Mouse (Mus musculus) heart, adult 9 months (tissue): ENCODE measurements around the gene Fnbp1l.

Source experiments
- DNase-seq, 2 experiments: peaks; one replicate each; pipeline ENCODE4 v3.0.0; 2022; ENCODE audit warnings: low spot score in 2 of 2

Fnbp1l gene

DNA sequence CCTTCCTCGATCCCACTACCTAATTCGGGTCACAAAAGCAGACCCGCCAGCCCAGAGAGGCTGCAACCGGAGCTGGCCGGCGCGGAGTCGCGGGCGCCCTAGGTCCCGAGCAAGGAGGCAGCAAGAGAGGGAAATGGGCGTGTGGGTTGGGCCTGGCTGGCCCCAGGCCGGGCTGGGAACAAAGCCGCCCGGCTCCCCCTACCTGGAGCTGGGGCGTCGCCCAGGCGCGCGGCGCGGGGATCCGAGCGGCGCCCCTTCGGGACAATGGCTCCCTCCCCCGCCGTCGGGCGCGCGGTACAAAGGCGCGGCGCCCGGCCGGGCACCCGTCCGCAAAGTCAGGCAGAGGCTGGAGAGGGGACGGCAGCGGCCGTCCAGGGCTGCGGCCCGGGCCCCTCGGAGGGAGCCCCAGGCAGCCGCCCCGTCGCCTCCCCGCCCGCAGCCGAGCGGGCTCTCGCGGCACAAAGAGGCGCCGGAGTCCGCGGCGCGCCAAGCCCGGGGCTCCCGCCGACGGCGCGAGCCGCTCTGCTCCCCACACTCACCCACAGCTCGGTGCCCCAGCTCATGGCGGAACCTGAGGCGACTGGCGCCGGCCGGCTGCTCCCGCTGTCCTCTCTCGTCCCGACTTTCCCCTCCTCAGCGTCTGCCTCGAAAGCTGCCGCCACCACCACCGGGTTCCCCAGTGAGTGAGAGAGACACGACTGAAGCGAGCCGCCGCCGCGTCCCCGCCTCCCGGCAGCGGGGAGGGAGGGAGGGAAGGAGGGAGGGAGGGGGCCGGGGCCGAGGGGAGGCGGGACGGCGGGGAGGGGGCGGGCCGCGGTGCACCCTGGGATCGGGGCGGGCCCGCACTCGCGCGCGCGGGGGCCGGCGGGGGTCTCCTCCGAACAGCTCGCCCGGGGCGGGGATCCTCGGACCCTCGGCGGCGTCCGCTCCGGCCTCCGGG lies at the start of gene Fnbp1l:
Gene Fnbp1l, minus strand, starts transcription at position 725 of the 940 bp plus-strand sequence.
- DNase-seq = peak; percentile 61 to 70

DNA sequence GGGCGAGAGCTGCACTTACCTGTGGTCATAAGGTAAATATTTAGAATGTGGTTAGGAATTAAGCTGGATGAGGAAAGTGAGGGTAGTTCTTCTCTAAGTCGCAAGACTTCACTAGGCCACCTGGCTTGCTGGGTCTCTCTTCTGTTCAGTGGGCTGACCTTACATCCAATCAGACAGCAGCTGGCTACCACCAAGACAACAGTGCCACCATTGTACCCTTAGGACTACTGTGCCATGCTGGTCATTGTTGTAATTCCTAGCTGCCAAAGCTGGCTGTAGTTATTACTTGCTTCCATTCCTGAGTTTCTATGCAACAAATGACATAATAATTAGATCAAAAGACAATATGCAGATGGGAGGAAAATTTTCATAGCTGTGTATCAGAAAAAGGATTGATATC lies 41.3 kb upstream of the Fnbp1l start:
- no peak for DNase-seq

DNA sequence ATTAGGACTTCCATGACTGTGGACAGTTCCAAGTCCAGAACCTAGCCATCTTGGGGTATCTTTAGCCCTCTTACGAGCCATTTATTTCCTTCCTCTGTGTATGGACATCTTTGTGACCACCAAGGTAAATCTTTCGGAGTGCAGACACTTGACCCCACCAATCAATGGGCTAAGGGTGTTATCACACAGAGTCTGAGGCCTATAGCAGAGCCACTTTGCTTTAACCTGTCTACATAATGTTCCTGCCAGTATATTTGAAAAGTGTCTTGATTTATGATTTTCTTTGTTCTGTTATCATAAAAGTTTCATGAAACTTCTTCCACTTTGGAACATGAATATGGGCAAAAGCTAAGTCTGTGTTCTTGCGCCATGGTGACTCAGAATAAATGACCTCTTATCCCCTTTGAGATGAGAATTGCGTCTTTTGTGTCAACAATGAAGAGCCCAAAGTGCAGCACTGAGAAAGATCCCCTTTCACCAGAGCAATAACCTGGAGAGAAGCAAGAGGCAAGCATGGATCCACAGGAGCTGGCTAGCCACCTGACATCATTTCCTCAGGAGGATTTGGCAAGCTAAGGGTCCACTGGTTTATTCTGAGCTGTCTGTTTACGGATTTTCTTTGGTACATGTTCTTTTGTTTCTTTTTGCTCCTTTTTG lies 39.9 kb upstream of the Fnbp1l start:
- DNase-seq = no peak

DNA sequence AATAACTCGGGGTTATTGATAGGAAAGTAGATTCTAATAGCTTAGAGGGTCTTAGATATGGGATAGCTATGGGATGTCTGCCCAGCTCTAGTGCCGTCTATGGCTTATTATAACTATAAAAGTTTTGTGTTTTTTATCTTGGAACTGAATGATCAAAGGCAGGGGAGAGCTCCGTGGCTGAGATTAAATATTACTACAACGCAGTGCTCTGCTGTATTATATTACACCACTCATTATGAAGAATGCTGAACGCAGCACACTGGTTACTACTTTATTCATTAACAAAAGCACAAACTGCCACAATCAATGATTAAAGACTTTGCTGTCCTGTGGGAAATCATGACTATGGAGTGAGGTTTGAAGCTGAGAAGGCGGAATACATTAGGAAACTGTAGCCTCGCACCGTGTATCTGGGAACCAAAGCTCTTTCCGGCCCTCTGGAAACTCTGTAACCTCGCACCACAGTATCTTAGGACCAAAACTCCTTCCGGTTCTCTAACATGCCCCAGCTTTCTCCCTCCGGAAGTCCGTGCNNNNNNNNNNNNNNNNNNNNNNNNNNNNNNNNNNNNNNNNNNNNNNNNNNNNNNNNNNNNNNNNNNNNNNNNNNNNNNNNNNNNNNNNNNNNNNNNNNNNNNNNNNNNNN lies 27.8 kb upstream of the Fnbp1l start:
- DNase-seq = no peak

DNA sequence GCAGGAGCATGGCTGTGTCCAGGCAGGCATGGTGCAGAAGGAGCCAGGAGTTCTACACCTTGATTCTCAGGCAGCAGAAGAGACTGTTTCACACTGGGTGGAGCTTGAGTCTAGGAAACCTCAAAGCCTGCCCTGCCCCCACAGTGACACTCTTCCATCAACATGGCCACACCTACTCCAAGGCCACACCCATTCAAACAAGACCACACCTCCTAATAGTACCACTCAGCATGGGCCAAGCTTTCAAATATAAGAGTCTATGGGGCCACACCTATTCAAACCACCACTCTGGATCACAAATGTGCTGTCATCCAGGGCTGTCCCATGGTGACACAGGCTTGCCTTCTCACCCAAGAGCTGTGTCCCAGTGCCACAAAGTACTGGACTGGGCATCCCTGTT lies 20.8 kb upstream of the Fnbp1l start:
- no peak for DNase-seq

DNA sequence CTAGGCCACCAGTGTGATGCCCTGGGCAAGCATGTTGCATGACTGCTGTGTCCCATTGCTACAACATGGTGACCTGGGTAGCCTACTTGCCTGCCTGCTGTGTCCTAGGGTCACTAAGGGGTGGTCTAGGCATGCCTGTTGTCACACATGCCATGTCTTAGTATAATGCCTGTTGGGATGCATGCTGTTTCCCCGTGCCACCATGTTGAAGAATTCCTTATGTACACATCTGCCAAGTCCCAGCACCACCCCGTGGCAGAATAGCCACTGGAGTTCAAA lies 19.6 kb upstream of the Fnbp1l start:
- no peak for DNase-seq

DNA sequence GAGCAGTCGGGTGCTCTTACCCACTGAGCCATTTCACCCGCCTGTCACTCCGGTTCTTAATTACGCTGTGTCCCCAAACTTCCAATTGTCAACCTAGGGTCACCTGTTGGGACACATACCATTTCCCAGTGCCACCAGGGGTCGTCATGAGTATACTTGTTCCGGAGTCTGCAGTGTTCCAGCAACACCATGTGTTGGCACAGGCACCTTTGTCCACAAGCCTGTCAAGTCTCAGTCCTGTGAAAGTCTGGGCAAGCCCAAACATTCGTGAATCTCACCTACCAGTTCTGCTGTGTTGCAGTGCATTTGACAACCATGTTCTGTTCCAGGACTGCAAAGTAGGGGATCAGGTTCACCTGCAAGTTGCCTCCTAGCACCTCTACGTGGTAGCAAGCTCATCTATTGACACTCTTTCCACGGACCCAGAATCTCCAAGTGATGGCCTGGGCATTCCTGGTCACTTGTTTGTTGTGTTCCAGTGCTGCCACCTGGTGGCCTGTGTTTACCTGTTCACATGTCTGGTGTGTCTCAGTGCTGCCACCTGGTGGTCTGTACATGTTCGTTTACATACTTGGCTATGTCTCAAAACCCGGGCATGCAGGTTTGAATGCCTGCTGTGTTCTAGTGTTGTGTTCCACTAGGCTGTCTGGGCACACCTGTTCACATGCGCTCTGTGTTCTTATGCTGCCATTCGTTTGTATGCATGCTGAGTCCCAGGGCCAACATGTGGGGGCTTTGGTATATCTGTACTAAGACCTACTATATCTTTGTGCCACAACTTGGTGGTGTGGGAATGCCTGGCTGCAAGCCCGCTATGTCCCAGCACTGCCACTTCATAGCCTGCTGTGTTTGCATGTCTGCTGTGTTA lies 19.0 kb upstream of the Fnbp1l start:
- peak; percentile 76 to 94 for DNase-seq

DNA sequence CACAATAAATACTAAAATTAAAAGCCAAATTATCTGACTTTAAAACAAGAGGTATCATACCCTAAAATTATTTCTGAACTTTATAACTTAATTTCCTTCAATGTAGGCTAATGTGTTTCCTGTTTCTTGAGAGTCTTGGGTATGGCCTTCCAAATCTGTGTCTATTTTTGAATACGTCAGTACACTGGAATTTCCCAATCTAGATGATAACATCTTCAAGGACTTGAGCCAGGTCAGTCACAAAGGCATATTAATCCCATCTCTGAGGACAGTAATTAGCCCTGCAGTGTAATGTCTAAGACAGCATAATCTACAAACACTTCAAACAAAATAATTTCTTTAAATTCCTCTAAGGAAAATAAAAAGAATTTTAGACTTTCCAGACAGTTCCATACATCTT lies 17.8 kb upstream of the Fnbp1l start:
- DNase-seq = peak; percentile 26 to 60

DNA sequence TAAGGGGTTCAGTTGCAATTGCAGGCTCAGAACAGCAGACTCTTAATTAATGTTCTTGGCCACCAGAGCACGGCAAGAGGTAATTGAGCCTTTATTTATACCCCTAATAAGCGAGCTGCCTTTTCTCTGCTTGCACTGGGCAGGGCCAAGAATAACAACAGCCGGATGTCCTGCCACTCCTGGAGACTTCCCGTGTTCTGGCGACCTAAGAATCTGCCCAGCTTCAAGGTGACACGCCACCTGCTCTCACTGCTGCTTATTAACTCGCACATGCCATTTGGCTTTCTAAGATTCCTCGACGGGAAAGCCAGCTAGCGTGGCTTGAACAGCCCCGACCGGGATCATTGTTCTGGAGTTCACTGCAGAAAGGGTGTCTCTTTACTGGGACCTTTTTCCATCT lies 15.7 kb upstream of the Fnbp1l start:
- DNase-seq = peak; percentile 45 to 81

DNA sequence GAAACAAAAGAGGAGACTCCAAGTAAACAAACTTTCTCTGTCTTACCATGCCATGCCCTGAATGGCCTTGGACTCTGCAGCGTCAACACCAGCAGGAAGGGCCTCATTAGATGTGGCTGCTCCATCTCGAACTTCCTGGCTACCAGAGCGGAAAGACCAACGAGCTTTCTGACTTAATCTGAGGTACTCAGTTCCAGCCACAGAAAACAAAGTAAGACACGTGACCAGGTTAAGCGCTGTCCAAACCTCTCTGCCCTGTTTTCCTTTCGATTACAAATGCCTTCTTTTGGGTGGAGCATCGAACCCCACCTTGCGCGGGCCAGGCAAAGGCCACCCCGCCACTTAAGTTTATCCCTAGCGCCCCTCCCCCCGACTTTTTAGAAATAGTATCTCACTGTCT lies 10.1 kb upstream of the Fnbp1l start:
- DNase-seq = peak; percentile 54 to 67

DNA sequence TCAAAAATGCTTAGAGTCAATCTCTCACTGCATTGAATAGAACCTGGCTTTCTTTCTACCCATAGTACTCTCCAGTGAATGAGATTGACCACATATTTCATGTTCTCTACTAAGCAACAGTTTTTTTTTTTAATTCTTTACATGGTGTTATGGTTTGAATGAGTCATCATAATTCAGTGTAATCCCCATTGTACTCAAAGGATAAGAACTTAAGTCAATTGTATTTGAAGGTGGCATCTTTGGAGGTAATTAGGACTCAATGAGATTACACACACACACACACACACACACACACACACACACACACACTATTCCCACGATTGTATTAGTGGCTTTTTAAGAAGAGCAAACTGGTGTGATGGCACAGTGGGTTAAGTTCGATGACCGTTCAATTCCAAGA lies 9.4 kb upstream of the Fnbp1l start:
- DNase-seq = no peak

DNA sequence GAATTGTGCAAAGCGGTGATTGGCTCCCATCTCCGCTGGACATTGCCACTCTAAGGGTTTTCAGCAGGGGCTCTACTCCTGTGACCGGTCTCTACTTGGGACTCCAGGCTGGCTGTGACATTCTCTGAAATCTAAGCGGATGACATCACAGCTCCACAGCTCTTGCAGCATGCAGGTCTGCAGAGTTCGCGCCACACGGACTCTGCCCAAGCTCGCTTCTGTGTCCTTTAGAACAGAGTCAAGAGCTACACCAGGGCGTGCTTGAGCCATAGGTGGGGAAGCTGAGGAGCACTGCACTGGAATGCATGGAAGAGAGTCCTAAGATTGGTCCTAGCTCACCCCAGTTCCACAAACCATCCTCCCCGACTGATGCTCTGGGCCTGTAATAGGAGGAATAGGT lies 9.0 kb upstream of the Fnbp1l start:
- no peak for DNase-seq

DNA sequence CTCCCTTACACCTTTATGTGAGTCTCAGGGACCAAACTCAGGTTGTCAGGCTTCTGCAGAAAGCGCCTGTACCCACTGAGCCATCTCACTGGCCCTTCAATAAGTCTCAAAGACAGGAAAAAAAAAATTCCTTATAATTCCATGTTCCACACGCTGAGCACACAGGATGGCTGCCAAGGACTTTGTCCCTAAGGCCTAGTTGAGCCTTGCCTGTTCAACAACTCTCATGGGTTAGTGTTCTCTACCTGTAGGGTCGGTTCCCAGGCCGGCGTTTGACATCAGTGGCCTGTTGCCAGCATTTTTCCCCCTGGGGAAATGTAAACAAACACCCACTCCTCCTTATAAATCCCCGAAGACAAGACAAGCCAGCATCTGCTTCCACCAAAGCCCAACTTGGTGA lies 8.3 kb upstream of the Fnbp1l start:
- no peak for DNase-seq

DNA sequence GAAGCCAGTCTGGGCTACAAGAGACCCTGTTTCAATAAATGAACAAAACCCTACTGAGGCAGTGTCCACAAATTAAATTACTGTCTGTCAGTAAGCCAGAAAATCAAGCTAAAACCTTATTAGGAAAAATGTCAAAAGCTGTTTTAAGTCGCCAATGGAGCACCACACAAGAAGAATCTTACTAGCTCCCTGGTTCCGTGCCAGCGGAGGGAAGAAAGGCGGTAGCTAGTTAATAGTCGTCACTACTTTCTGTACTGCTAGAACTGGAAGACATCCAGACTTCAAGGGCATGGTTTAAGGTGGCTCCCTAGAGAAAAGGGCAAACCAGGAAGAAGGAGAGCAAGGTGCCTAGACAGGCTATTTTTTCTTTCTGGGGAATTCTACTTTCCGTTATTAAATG lies 5.1 kb upstream of the Fnbp1l start:
- no peak for DNase-seq

DNA sequence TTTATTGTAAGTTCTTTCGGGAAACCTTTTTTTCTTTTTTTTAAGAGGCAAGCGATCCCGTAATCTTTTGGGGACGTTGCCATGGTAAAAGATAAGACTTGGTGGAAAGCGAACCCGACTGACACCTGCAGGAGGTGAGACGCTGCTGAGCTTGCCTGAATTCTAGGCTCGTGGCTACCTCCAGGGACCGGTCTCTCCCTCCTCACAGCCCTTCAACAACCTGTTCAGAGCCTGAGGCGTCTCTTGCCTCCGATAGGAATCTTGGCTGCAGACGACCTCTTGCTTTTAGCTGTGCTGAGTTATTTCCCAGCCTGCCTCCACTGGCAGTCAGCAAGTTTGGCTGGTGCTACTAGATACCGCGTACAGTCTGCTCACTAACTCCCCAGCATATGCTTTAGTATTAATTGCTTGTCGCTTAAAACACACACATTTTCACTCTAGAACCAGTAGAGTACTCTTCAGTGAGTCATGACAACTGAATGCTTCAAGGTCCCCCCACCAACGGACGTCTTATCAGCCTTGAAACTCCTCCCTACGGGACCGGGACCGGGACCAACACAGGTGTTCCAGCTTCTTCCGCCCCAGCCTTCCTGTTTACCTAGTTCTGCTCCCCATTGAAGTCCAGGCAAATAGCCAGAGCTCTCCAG lies 893 bp upstream of the Fnbp1l start:
- DNase-seq = peak; percentile 53 to 72

DNA sequence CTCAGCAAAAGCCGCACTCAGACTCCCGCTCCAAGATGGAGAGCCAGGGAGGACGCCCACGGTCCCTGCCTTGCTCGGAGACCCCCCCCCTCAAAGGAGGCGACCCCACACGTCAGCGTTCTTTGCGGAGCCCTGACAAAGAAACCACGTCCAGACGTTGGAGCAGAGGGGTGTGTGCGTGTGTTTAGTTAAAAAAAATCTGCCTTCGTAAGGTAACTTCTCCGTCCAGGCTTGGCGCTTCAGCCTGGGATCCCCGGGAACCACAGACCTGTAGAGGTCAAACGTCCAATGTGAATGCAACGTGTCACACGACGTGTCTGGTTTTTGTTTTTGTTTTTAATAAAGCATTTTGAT lies 393 bp upstream of the Fnbp1l start:
- peak; percentile 22 to 27 for DNase-seq

DNA sequence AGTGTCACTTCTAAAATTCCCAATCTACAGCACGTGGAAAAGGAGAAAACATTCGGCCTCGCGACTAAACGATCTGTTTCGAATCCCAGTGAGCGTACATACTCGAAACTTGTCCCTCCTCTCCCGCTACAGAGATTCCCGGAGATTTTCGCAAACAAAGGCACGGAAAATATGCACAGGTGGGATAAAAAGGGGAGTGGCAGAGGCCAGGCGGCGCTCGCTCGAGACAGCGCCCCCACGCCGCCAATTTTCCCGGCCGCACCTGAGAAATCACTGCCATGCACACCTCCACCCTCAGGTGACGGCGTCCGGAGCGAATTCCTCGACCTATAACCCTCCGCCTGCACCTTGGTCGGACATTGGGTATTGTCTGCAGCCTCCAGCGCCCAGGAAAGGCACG lies 1.1 kb downstream of the Fnbp1l start:
- no peak for DNase-seq

DNA sequence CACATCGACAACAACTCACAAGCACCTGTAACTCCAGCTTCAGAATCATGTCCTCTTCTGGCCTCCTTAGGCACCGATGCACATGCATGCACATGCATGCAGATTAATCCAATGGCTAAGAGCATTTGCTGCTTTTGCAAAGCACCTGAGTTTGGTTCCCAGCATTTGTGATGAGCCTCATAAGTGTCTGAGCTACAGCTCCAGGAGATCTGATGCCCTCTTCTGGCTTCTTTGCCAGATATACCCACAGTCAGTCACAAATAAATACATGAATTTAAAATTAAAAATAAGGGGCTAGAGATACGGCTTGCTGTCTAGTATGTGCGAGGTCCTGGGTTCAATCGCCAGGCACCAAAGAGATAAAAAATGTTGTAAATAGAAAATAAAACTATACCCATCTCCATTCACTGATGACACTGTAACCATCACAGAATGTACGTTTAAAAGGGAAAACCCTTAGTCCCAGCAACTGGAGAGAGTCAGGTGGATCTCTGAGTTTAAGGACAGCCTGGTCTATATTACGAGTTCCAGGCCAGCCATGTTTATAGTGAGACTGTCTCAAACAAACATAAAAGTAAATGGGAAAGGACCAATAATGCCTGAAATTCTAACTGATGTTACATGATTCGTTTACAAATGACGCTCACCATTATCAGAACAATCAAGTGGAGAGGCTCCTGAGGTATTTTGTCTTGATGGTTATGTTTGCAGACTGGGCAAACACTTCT lies 1.7 kb downstream of the Fnbp1l start:
- no peak for DNase-seq

DNA sequence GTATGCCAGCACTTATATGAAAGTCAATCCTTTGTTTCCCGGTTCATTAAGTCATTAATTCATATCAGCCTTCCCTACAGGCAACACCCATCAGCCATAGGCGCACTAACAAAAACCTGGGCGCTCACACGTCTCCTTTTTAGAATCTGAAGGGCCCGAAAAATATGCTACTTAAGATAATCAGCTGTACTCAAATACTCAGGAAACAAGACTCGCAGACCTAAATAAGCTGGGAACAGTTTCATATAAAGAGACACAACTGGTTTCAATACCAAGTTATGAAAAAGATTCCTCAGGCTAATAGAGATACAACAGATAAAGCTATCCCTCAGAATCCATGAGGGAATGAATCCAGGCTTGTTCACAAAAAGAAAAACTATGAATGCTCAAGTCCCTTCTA lies 7.0 kb downstream of the Fnbp1l start:
- DNase-seq = no peak

DNA sequence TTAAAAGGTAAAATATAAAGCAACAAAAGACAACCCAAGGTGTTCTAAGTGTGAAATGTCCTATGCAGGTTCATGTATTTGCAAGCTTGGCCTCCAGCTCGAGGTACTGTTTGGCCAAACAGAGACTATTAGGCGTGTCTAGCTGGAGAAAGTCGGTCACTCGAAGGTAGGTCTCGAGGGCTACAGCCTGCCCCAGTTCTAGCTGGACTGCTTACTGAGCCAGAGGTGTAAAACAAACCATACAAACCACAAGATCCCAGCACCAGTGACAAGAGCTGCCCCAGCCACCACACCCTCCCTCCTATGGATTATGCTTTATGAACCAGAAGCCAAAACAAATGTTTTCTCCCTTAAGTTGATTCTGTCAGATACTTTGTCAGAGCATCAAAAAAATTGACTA lies 7.8 kb downstream of the Fnbp1l start:
- DNase-seq = no peak
